Mouse (Mus musculus): Measurements from ENCODE around the gene Twist1. TPM values are rescaled to one million over a fixed set of nuclear protein-coding genes. Genes with fewer than 3 reads are reported as not detected.

The Twist1 gene
- polyA plus RNA-seq, 1 experiment: 10.0 TPM

- DNase-seq (ENCODE audit: low spot score): no peak
These were observed 9.3 kb downstream of the Twist1 start for GRCm38 (mm10) chr12:33966490-33967415.

DNA sequence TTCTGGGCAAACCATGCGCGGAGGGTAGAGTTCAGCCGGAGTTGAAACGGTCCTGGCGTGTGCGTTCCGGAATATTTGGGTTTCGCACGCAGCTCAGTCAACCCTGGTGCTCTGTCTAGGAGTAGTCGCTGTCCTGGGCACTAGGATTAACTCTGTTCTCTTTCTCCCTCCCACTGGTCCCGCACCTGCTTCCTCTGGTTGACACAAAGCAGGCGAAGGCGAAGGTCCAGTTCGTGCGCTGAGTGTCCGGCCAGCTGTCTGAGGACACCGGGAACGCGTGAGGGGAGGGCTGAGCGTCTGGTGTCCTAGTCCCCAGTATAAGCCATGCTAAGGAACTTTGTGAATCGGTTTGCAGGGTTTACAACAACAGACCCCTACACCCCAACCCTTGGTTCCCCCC is 10.0 kb downstream of the Twist1 start:
- no peak for DNase-seq (ENCODE audit: low spot score)

GRCm38 (mm10) chr12:33968041-33968897 is 10.8 kb downstream of the Twist1 start:
- DNase-seq (ENCODE audit: low spot score): no peak

GRCm38 (mm10) chr12:33968898-33969178 is 11.4 kb downstream of the Twist1 start:
- no peak for DNase-seq (ENCODE audit: low spot score)

DNA sequence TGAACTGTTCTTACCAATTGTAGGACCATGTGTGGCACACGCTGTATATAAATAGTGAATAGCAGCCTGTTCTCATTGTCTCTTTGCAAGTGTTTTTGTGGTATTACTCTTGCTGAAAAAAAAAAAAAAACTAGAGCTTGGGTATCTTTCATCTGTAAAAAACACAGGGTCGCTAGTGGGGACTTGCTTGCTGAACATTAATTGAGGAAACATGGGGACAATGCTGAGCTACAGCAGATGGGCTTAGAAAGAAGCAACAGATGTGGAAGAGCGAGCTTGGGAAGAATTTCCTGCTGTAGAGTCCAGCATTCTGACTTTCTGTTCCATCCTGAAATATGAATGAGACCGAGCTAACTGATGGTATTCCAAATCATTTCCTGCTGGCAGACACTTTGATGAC is 22.7 kb downstream of the Twist1 start:
- DNase-seq (ENCODE audit: low spot score): no peak

DNA sequence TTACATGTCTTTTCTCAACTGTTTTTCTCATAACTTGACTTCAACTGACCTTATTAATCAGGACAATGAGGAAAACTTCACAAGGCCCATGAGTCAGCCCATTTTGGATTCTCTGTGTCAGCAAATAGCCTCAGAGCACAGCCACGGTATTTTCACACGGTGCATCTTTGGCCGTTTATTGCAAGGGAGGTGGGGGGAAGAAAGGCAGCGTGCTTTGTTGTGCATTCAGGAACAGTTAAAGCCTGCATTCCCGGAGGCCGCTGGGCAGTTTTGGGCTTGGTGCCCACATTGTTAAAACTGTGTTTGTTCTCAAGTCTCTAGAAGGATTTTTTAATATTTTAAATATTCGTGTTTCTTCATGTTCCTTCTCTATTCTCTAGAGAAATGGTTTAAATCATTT is 24.0 kb downstream of the Twist1 start:
- DNase-seq (ENCODE audit: low spot score): no peak

DNA sequence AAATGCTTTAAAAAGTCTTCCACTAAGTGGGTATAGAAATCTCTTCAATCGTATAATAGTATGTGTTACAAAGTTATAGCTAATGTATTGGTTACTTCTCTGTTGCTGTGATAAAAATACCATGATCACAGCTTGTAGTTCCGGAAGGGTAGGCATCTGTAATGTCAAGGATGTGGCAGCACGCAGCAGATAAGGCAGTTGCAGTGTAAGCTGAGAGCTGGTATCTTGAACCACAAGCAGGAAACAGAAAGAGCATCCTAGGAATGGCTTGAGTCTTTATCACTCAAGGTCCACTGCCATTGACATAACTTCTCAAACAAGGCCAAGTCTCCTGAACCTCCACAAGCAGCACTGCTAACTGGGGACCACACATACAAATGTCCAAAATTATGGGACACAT is 35.7 kb downstream of the Twist1 start:
- DNase-seq (ENCODE audit: low spot score): no peak

Other genes starting within 250 kb of the Twist1 start
- not detected in 2 replicates for gene Ferd3l, start 29.2 kb upstream of the Twist1 start, polyA plus RNA-seq (2012; rRNA removed)

All from urinary bladder, adult 2 months (tissue).